Mouse (Mus musculus): Measurements from ENCODE around the gene Cdkn1b. TPM values are rescaled to one million over a fixed set of nuclear protein-coding genes. Genes with fewer than 3 reads are reported as not detected.

Cdkn1b gene
- total RNA-seq, 2 experiments from 2014 or later = 50.9 to 53.6 TPM

DNA sequence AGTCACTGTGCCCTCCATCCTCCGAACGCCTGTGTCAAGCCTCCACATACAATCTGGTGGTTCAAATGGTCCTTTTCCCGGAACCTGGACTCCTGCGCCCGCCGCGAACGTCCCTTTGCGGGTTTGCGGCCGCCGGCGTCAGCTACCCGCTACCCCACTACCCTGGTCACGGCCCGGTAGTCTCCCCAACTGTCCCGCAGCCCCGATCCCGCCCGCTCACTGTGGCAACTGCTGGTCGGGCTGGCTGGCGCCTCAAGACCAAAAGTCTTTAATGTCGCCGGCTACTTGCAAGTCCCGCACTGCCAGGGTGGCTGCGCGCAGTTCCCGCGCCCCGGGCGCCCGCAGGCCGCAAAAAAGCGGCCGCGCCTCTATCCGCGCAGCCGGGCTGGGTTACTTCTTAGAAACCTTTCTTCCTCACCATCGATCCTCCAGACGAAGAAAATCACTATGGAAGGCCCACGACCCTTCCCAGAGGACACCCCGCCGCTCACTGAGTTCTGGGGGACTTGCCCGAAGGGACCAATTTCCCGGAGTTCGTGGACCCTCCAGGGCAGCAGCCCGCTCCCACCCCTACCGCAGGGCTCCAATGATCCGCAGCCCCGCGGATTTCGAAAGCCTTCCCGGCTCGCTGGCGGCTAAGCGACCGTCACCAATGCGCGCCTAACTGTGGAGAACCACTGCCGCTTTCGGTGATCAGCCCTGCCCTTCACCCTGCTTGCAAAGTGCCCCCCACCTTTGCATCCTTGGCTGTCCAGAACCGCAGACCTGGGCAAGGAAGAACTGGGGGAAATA, 6.8 kb downstream of the Cdkn1b start:
- peak; percentile 67 to 80 for DNase-seq
- intact Hi-C loops (cut with DNase I) = loop anchor here (2.0 to 10.0 kb wide), 3 partner anchors 56 to 1898 kb away; partner anchors contain the start of genes BC049715 and Wbp11

DNA sequence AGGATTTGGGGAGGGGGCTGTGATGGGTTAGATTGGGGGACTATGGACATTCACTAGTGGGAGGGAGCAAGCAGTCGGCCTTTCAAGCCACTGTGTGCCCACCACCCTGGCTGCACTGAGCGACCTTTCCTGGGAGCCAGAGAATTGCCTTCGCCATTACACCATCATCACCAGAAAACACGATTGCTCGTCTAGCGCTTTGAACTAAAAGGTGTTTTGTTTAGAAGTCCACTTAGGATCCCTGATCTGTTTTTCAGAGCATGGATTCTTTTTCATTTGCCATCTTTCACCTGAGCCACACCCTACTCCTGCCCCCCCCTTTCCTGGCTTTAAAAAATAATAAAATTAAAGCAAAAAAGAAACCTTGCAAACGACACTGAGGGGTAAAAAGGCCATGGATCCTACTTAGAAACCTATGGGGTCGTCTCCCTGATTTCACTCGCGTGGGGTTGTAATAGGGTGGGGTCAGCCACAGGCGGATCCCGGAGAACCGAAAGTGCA, 7.4 kb downstream of the Cdkn1b start:
- intact Hi-C loops (cut with DNase I) = loop anchor here (1.0 to 10.0 kb wide), 4 partner anchors 7 to 1897 kb away; partner anchors contain the start of genes BC049715, Cdkn1b and Wbp11
- DNase-seq = no peak

DNA sequence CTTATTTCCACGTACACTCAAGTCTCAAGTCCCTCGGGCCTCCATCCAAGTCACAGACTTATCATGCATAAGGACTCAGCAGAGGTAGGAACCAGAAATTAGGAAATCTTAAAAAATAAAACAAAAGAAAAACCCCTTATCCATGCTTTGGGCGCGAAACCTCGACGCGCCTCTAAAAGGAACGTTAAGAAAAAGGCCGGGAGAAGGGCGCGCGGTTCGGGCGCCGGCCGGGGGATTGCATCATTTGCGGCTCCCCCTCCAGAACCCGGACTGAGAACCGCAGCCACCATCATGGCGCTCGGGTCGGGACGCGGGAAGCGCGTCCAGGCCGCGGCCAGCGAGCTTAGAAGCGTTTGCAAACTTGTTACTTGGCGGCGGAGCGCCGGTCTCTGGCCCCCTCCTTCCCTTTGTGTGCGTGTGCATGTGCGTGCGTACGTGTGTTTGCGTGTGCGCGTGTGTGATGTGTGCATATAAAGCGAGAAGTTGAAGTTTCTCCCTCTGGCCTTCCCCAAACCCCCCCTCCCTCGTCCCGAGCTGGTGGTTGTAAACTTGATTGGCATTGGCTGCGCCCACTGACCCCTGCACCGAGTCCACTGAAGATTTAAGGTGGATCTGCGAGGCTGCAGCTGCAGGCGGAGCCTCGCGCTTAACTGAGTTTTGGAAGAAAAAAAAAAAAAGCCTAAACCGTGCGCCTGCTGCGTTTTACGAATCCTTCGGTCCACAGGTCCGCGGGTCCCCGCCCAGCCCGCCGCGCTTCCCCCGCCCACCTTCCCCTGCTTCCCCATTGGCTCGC, 8.1 kb downstream of the Cdkn1b start:
- intact Hi-C loops (cut with DNase I) = loop anchor here (1.0 to 10.0 kb wide), 3 partner anchors 8 to 1897 kb away; partner anchors contain the start of genes BC049715, Cdkn1b and Wbp11

DNA sequence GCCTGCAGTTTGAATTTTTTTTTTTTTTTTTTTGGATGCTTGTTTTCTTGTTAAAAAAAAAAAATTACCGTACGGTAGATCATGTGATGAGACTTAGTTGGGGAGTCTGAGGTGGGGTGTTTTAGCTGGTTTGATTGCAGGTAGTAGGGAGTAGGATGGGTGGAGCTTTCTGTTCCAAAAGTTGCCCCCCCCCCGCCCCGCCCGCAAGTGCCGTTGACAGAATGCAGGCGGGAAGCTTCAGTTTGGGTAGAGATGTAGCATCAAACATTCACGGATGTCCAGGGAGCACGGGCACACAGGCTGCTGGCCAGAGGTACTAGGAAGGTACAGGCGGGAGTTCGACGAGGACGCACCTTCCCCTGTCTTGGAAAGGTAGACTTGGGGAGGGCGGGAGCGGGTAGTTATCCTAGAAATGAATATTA, 8.7 kb downstream of the Cdkn1b start:
- DNase-seq = peak; percentile 32 to 58
- intact Hi-C loops (cut with DNase I) = loop anchor here (1.0 to 10.0 kb wide), 3 partner anchors 9 to 1896 kb away; partner anchors contain the start of genes BC049715, Cdkn1b and Wbp11

More for the DNA sequence above, 8.1 kb downstream of the Cdkn1b start:
- DNase-seq = peak; percentile 80 to 82

DNA sequence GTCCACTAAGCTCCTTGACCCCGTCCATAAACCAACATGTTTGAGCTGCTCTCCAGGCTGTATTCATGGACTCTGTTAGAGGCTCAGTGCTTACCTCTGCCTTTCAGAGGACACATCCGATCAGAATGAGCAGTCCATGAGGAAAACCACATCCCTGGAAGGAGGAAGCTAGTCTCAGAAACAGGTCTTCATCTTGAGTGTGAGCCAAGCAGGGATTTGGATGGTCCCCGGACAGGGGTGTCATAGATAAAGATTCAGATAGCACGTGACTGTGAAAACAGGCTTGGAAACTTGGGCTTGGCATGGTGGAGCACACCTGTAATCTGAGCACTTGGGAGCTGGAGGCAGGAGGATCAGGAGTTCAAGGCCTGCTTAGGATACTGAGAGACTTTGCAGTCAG, 9.7 kb downstream of the Cdkn1b start:
- intact Hi-C loops (cut with DNase I) = loop anchor here (10.0 kb wide), 2 partner anchors 725 to 1895 kb away; partner anchors contain the start of genes BC049715 and Wbp11
- no peak for DNase-seq

DNA sequence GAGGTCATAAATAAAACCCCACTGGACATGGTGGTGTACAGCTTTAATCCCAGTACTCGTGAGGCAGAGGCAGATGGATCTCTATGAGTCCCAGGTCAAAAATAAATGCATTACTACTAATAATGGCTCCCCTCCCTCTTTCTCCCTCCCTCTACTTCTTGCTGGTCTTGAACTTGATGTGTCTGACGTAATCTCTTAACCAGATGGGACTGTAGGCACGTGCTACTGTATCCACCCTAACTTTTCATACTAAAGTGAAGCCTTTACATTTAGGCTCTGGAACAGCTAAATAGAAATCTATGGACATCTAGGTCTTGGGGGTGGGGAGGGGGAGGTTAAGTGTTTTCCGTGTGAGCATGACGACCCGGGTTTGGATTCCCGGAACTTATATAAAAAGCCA, 10.2 kb downstream of the Cdkn1b start:
- no peak for DNase-seq

DNA sequence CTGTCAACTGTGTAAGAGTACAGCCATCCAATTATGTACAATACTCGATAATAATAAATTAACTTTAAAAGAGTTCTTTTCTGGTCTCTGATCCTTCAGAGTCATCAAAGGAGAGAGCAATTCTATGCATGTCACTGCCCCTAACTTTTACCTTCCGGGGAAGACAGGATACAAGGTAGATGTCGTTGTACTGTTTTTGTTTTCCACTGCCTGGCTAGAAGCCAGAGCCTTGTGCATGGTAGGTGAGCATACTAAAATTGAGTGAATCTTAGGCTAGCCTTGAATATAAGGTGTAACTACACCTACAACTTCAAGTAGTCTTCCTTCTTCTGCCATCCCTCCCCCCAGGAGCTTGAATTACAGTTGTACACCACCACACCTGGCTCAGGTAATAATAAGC, 10.9 kb downstream of the Cdkn1b start:
- DNase-seq = no peak
- intact Hi-C loops (cut with DNase I) = no loop called here

More for the DNA sequence above, 10.2 kb downstream of the Cdkn1b start:
- intact Hi-C loops (cut with DNase I) = no loop called here

DNA sequence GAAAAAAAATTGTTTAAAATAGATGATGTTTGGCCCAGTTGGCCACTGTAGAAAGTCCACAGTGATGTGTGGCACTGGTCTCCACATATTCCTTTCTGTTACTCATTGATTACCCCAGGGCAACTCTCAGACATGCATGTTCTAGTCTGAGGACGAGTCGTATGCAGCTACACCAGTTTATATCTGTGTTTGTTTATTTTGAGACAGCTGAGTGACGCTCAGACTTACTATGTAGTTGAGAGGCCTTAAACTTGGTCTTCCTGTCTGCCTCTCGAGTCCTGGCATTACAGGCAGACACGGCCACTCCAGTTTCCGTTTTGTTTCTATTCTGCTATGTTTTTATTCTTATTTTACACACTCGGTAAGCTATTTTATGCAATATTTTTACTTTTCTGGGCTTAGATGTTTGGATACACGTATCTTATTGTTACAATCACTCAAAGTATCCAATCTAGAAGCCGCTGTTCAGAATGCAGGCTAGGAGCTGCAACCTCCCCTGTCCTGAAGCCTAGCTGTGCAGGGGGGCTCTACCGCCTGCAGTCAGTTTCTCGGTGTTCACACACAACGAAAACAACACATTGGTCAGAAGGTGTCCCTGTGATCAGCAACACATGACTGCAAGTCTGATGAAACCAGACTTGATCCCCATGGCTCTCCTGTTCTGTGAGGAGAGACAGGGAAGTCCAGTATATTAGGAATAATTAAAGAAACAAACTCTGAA, 12.4 kb downstream of the Cdkn1b start:
- intact Hi-C loops (cut with DNase I) = loop anchor here (1.0 kb wide), 1 partner anchor 14 kb away; no protein-coding TSS in a partner anchor
- no peak for DNase-seq

DNA sequence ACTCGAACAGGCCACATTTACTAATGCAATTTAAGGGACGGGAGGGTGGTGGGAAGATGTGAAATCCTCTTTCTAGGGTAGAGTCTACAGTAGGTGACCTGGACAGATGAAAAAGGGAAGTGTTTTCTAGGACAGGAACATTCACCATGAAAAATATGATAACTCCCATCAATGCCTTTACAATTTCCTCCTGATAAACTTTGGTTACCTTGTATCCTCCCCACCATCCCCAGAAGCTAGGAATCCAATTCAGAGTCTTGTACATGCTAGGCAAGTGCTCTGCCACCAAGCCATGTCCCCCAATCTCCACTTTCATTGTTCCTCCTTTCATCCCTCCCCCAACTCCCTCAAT, 13.0 kb downstream of the Cdkn1b start:
- DNase-seq = no peak
- intact Hi-C loops (cut with DNase I) = no loop called here

DNA sequence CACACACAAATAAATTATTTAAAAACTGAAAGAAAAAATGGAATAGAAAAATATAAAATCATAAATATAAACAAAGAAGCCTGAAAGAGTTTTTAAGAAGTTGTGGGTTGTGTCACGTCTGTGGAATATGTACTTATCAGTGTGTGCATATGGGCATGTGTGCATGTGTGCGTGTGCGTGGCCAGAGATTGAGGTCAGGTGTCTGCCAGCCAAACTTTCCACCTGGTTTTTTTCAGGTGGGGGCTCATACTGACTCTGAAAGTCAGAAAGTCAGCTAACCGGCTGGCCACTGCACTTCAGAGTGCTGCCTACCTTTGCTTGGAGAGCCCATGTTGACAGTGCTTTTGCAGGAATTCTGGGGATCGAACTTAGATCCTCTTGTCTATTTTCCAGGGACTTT, 14.1 kb downstream of the Cdkn1b start:
- intact Hi-C loops (cut with DNase I) = no loop called here
- DNase-seq = no peak

DNA sequence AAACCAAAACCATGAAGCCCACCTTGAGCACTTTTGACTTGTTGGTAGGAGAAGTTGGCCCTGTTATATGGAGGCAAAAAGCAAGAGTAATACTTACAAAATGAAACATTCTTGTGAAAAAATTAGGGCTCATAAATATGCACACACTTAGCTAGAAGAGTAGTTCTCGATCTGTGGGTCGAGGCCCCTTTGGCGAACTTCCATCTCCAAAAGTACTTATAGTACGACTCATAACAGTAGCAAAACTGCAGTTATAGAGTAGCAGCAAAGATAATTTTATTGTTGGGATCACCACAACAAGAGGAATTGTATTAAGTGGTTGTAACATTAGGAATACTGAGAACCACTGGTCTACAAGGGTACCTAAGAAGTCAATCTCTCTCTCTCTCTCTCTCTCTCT, 19.6 kb downstream of the Cdkn1b start:
- intact Hi-C loops (cut with DNase I) = loop anchor here (10.0 kb wide), 1 partner anchor 515 kb away; no protein-coding TSS in a partner anchor
- DNase-seq = no peak

DNA sequence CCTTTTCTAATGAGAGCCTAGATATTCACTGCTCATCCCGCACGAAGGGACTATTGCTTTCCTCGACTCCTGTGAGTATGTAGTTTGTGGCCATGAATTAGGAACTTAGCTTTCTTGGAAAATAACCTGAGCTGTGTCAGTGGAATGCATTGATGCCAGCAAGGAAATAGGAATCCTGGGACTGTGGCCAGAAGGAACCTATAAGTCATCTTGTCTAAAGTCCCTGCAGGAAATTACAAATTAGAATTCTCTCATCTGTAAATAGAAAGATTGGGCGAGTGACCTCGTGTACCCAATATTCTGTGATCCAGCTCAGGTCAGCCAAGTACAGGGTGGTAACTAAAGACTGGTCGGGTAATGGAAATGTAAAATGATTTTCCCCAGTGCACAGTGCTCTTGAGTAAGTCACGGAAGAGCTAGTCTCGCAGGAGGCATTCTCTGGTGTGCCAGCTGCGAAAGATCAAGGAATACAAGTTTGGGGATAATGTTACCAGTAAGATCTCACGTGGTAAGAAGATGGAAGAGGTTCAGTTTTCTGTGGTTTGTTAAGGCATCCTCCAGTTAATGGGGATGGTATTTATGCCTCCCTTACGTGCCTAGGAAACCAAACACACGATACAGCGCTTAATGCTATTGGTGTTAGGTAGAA, 23.7 kb downstream of the Cdkn1b start:
- DNase-seq = no peak
- intact Hi-C loops (cut with DNase I) = loop anchor here (10.0 kb wide), 1 partner anchor 519 kb away; no protein-coding TSS in a partner anchor

DNA sequence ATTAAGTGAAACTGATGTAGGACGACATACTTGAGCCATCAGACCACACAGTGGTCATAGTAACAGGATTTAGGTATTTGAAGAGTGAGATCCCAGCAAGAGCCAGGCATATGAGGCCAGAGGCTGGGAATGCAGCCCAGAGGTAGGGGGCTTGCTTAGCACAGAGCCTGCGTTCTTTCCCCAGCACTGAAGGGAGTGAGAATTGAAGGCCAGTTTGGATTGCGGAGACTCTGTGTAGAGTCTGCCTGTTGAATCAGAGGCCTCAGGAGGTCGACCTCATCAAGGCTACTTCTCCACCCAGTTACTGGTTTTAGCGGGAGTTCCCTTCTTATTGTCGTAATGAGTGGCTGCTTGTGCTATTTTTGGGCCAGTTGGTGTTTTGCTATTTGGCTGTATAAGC, 25.9 kb downstream of the Cdkn1b start:
- intact Hi-C loops (cut with DNase I) = loop anchor here (1.0 to 10.0 kb wide), 4 partner anchors 14 to 521 kb away; partner anchors contain the start of gene Gpr19
- DNase-seq = no peak

DNA sequence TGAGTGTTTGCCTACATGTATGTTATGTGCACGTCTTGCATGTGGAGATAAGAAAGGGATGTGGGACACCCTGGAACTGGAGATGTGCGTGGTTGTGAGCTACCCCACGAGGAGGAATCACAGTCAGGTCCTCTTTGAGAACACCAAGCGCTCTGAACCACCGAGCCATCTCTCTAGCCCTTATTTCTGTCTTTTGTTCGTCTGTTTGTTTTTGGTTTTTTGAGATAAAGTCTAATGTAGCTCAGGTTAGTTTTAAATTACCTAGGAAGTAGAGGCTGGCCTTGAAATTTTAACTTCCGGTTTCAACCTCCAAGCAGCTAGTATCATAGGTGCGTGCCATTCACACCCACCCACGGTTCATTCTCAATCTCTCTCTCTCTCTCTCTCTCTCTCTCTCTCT, 26.7 kb downstream of the Cdkn1b start:
- intact Hi-C loops (cut with DNase I) = loop anchor here (1.0 to 10.0 kb wide), 5 partner anchors 15 to 522 kb away; partner anchors contain the start of gene Gpr19
- DNase-seq = no peak

DNA sequence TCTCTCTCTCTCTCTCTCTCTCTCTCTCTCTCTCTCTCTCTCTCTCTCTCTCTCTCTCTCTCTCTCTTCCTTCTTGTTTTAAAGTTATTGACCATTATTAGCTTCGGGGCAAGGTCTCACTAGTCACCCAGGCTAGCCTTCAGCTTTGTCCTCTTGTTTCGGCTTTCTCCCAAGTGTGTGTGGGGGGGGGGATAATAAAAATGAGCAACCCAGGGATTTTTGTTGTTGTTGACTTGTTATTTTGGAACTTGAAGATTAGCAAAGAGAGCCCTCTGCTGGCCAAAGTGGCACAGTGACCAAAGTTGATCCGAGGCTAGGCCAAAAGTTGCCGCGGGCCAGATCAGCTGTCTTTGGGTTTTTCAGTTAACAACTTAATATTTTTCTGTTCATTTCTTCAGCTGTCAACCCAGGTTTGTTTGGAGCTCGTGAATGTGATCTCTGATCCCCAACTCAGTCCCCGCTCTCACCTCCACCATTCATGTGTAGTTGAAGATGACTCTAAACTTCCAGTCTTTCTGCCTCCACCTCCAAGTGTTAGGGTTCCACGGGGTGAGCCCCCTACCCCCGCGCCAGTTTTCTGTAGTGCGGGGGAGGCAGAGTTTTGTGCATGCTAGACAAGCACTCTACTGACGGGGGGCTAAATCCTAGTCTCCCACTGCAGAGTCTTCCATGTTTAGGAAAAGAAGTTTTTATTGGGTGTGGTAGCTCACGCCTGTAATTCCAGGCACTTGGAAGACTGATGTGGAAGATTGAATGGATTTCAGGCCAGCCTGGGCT, 27.3 kb downstream of the Cdkn1b start:
- intact Hi-C loops (cut with DNase I) = loop anchor here (1.0 to 10.0 kb wide), 4 partner anchors 49 to 523 kb away; partner anchors contain the start of gene Gpr19
- peak; percentile 77 to 80 for DNase-seq

DNA sequence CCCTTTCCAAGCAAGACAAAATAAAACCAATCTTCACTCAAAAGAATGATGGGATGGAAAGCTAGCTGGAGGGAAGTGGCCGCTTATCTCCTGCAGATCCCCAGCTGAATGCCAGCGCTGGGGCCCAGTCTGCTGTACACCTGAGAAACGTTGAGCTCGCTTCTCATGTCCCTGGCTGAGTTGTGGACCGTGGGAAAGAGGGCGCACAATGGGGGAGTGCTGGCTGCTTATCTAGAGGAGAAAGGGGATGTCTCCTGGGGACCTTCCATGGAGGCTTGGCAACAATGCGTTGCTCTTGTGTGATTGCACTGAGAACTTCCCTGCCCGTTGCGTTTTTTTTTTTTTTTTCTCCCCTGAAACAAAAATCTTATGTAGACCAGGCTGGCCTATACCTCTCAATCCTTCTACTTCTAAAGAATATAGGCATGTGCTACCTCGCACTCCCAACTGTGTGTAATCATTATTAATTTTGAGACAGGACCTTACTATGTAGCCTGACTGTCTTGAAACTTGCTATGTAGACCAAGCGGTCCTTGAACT, 28.4 kb downstream of the Cdkn1b start:
- DNase-seq = no peak
- intact Hi-C loops (cut with DNase I) = loop anchor here (10.0 kb wide), 1 partner anchor 524 kb away; no protein-coding TSS in a partner anchor

DNA sequence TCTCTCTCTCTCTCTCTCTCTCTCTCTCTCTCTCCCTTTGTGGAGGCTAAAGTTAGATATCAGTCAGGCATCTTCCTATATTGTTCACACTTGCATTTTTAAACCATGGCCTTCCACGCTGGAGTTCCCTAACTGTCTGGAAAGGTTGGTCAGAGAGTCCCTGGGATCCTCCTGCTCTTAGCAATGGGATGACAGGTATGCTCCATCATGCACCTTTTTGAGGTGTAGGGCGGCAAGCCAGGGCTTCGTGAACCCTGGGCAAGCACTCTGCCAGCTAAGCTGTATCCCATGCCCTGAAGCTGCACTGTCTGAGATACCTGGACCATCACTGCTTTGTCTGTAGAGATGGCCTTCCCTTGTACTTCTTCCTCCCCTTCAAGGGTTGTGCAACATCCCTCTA, 29.0 kb downstream of the Cdkn1b start:
- intact Hi-C loops (cut with DNase I) = loop anchor here (10.0 kb wide), 1 partner anchor 524 kb away; no protein-coding TSS in a partner anchor
- DNase-seq = no peak

DNA sequence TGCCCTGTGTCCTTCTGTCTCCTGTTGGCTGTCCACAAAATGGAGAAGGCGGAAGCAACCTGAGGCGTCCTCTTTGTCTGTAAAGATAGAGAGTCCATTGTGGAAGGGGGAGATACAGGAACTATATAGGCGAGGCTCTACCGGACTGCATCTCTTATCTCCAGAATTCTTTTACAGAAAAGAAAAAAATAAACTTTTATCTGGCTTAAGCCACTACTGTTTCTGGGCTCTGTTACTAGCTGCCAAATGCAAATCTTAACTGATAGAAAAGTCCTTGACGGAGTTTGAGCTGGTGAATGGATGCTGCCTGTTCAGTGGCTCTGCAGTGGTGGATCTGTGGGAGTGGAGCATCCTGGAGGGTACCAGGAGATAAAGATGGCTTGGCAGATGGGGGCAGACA, 31.2 kb downstream of the Cdkn1b start:
- no peak for DNase-seq
- intact Hi-C loops (cut with DNase I) = no loop called here

Measured in heart, postnatal 36 days (tissue).